Mouse (Mus musculus): ENCODE results near the gene Dlgap1. TPM values are rescaled to one million over a fixed set of nuclear protein-coding genes. Genes with fewer than 3 reads are reported as not detected.

The Dlgap1 gene
- polyA plus RNA-seq, 1 experiment from 2014 or later = 12.3 TPM

DNA sequence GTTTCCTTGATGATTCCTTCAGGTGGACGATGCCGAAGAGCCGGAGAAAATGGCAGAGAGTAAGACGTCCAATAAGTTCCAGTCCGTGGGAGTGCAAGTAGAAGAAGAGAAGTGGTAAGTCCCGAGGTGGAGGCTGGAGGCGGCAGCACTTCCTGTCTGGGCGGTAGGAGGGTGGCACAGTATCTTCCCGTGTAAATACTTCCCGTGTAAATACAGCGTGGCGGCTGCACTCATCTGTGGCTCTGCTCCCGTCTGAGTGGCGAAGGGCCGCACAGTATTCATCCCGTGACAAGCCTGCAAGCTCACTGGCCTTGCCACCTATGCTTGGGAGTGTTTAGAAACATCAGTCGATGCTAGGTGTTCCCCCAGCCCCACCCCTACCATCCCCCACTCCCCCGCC is 797.1 kb downstream of the Dlgap1 start:
- no peak overlapping the region for H3K4me3 ChIP-seq
- no peak overlapping the region for H3K9ac ChIP-seq
- no peaks in the 10 kb centered on the region for H3K27me3 ChIP-seq (replicated peaks)
- H3K4me1 ChIP-seq = no peaks in the 10 kb centered on the region
- H3K27ac ChIP-seq = no peak overlapping the region
- H3K9me3 ChIP-seq = 0 out of 2 replicates have a peak, but pooled peaks cover 4% of the 10 kb centered on the region
- ATAC-seq (ENCODE audit: low FRiP score, low read depth) = no peak
- H3K36me3 ChIP-seq = no peaks in the 10 kb centered on the region
- no peak overlapping the region for H3K4me2 ChIP-seq (replicated peaks)
- 94% methylated on average over 18 of the region's 18 CpGs for WGBS

- no peak overlapping the region for H3K4me2 ChIP-seq (replicated peaks)
- no peak overlapping the region for H3K9ac ChIP-seq
- H3K27ac ChIP-seq = no peak overlapping the region
- no peak overlapping the region for H3K4me3 ChIP-seq
- ATAC-seq (ENCODE audit: low FRiP score, low read depth) = no peak
- H3K4me1 ChIP-seq = peaks cover 11% of the 10 kb centered on the region
- H3K36me3 ChIP-seq = no peaks in the 10 kb centered on the region
- 4% methylated on average over 10 of the region's 10 CpGs for WGBS
- no peaks in the 10 kb centered on the region for H3K27me3 ChIP-seq (replicated peaks)
- H3K9me3 ChIP-seq = 0 out of 2 replicates have a peak, but pooled peaks cover 4% of the 10 kb centered on the region
Measured at GRCm38 (mm10) chr17:70772120-70772899, 803.4 kb downstream of the Dlgap1 start.

DNA sequence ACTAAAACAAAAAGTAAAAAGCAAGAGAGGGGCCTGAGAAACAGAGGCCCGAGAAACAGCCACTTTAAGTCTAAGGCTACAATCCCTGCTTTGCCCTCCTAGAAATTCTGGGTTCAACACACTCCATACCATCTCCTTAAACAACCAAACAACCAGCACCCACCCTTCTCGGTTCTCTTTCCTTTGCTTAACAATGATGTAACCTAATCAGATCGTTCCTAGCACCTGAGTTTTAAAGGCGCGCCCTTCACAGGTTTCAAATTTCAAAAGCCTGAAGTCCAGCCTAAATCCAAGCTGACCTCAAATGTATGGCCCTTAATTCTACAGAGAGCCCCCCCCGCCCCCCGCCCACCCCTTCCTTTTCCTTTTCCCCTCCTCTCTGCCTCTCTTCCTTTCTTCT is 810.9 kb downstream of the Dlgap1 start:
- 18% methylated on average over 7 of the region's 7 CpGs for WGBS

GRCm38 (mm10) chr17:70780726-70781689 is 812.1 kb downstream of the Dlgap1 start:
- H3K4me1 ChIP-seq = no peaks in the 10 kb centered on the region; the same call in 1 of the 2 replicates
- H3K4me3 ChIP-seq = no peak overlapping the region
- H3K4me2 ChIP-seq (replicated peaks) = no peak overlapping the region
- 33% methylated on average over 17 of the region's 18 CpGs for WGBS
- no peak overlapping the region for H3K9ac ChIP-seq
- H3K27me3 ChIP-seq (replicated peaks) = no peaks in the 10 kb centered on the region
- ATAC-seq (ENCODE audit: low FRiP score, low read depth) = peak; percentile 65; the same call in 1 of the 2 replicates
- H3K9me3 ChIP-seq = no peaks in the 10 kb centered on the region
- H3K36me3 ChIP-seq = no peaks in the 10 kb centered on the region
- no peak overlapping the region for H3K27ac ChIP-seq

More for the DNA sequence above, 810.9 kb downstream of the Dlgap1 start:
- no peak overlapping the region for H3K9ac ChIP-seq
- H3K9me3 ChIP-seq = no peaks in the 10 kb centered on the region
- H3K4me3 ChIP-seq = no peak overlapping the region
- H3K4me2 ChIP-seq (replicated peaks) = no peak overlapping the region
- H3K36me3 ChIP-seq = no peaks in the 10 kb centered on the region
- H3K4me1 ChIP-seq = no peaks in the 10 kb centered on the region; the same call in 1 of the 2 replicates
- no peaks in the 10 kb centered on the region for H3K27me3 ChIP-seq (replicated peaks)
- no peak overlapping the region for H3K27ac ChIP-seq
- ATAC-seq (ENCODE audit: low FRiP score, low read depth) = no peak

- 91% methylated on average over 3 of the region's 3 CpGs for WGBS
- H3K4me2 ChIP-seq (replicated peaks) = no peak overlapping the region
- no peak overlapping the region for H3K27ac ChIP-seq
- no peaks in the 10 kb centered on the region for H3K9me3 ChIP-seq
- no peaks in the 10 kb centered on the region for H3K27me3 ChIP-seq (replicated peaks)
- H3K4me1 ChIP-seq = no peaks in the 10 kb centered on the region; the same call in 1 of the 2 replicates
- ATAC-seq (ENCODE audit: low FRiP score, low read depth) = no peak
- H3K36me3 ChIP-seq = no peaks in the 10 kb centered on the region
- H3K9ac ChIP-seq = no peak overlapping the region
- H3K4me3 ChIP-seq = no peak overlapping the region
Measured at GRCm38 (mm10) chr17:70783273-70783672, 814.4 kb downstream of the Dlgap1 start.

DNA sequence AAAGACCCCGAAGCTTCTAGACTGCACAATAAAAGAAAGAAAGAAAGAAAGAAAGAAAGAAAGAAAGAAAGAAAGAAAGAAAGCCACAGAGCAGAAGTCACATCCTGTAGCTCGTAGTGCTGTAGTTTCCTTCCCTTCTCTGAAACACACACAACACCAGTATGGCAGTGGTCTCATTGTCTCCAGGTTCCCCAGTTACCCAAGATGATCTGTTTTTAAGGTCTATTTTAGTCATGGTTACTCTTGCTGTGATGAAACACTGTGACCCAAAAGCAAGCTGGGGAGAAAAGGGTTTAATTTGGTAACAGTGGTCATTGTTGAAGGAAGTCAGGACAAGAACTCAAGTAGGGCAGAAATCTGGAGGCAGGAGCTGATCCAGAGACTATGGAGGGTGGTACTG is 818.5 kb downstream of the Dlgap1 start:
- no peak for ATAC-seq (ENCODE audit: low FRiP score, low read depth)
- 90% methylated on average over 2 of the region's 2 CpGs for WGBS

DNA sequence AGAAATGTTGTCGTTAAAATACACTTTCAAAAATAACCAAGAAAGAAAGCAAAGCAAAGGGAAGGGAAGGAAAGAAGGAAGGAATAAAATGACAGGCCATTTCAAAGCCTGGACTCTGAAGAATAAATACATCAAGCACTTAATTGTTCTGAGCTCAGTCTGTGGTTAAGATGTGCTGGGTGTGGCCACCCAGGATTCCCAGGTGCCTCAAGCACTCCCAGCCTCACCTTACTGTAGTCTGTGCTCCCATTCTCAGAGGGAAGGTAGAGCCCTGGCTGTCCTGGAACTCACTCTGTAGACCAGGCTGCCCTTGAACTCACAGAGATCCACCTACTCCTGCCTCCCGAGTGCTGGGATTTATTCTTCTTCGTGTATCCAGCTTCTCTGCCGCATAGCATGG is 821.9 kb downstream of the Dlgap1 start:
- Histone ChIP-seq H3K36me3 (no peaks in the 10 kb centered on the region), H3K9ac (no peak overlapping the region), H3K9me3 (no peaks in the 10 kb centered on the region), H3K27me3 (replicated peaks) (no peaks in the 10 kb centered on the region), H3K4me3 (no peak overlapping the region), H3K4me1 (peaks cover 10% of the 10 kb centered on the region), H3K27ac (no peak overlapping the region), H3K4me2 (replicated peaks) (no peak overlapping the region)
- WGBS = 91% methylated on average over 4 of the region's 4 CpGs
- no peak for ATAC-seq (ENCODE audit: low FRiP score, low read depth)

More for the DNA sequence above, 818.5 kb downstream of the Dlgap1 start:
- no peaks in the 10 kb centered on the region for H3K27me3 ChIP-seq (replicated peaks)
- H3K27ac ChIP-seq = no peak overlapping the region
- no peaks in the 10 kb centered on the region for H3K4me1 ChIP-seq
- H3K9ac ChIP-seq = no peak overlapping the region
- no peak overlapping the region for H3K4me3 ChIP-seq
- no peak overlapping the region for H3K4me2 ChIP-seq (replicated peaks)
- H3K36me3 ChIP-seq = no peaks in the 10 kb centered on the region
- no peaks in the 10 kb centered on the region for H3K9me3 ChIP-seq

- no peak for ATAC-seq (ENCODE audit: low FRiP score, low read depth)
- Histone ChIP-seq H3K4me3 (no peak overlapping the region), H3K9ac (no peak overlapping the region), H3K4me2 (replicated peaks) (no peak overlapping the region), H3K27ac (no peak overlapping the region), H3K27me3 (replicated peaks) (no peaks in the 10 kb centered on the region), H3K4me1 (peaks cover 10% of the 10 kb centered on the region), H3K36me3 (no peaks in the 10 kb centered on the region), H3K9me3 (no peaks in the 10 kb centered on the region)
- WGBS = 83% methylated on average over 9 of the region's 9 CpGs
Measured at GRCm38 (mm10) chr17:70791596-70792275, 822.9 kb downstream of the Dlgap1 start.

- Histone ChIP-seq H3K36me3 (no peaks in the 10 kb centered on the region), H3K27me3 (replicated peaks) (no peaks in the 10 kb centered on the region), H3K9me3 (no peaks in the 10 kb centered on the region), H3K9ac (no peak overlapping the region), H3K4me1 (peaks cover 10% of the 10 kb centered on the region), H3K27ac (no peak overlapping the region; the same call in 1 of the 2 replicates), H3K4me3 (no peak overlapping the region), H3K4me2 (replicated peaks) (peak overlapping the region; percentile 5)
- WGBS = 13% methylated on average over 7 of the region's 7 CpGs
- peak; percentile 75 for ATAC-seq (ENCODE audit: low FRiP score, low read depth)
Measured at GRCm38 (mm10) chr17:70794291-70794690, 825.4 kb downstream of the Dlgap1 start.

GRCm38 (mm10) chr17:70794722-70795121 is 825.8 kb downstream of the Dlgap1 start:
- Histone ChIP-seq H3K27me3 (replicated peaks) (no peaks in the 10 kb centered on the region), H3K9ac (no peak overlapping the region), H3K4me1 (peaks cover 10% of the 10 kb centered on the region), H3K4me2 (replicated peaks) (peak overlapping the region; percentile 5), H3K9me3 (no peaks in the 10 kb centered on the region), H3K27ac (no peak overlapping the region; the same call in 1 of the 2 replicates), H3K36me3 (no peaks in the 10 kb centered on the region), H3K4me3 (no peak overlapping the region)
- ATAC-seq (ENCODE audit: low FRiP score, low read depth) = peak; percentile 46; the same call in 1 of the 2 replicates
- 61% methylated on average over 6 of the region's 6 CpGs for WGBS

DNA sequence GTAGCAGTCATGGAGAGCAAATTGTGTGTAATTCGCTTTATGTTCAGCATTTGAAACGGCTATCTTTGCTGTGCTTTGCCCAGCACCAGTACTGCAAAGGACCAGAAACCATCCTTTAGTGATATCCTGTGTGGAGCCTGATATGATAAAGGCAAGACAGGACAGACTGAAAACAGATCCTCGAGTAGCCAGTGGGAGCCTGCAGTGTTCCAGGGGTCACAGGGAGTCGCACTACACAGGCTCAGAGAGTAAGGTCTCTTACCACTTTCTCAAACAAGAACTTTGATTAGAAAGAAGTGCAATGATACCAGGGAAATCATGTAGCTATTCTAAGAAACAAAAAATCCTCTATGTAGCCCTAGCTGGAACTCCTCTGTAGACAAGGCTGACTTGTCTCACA is 826.3 kb downstream of the Dlgap1 start:
- Histone ChIP-seq H3K36me3 (no peaks in the 10 kb centered on the region), H3K27me3 (replicated peaks) (no peaks in the 10 kb centered on the region), H3K27ac (no peak overlapping the region), H3K4me1 (peaks cover 10% of the 10 kb centered on the region), H3K9me3 (no peaks in the 10 kb centered on the region), H3K4me3 (no peak overlapping the region), H3K4me2 (replicated peaks) (no peak overlapping the region), H3K9ac (no peak overlapping the region)
- ATAC-seq (ENCODE audit: low FRiP score, low read depth) = no peak
- 77% methylated on average over 4 of the region's 4 CpGs for WGBS

Data from neural tube, embryonic 12.5 days (tissue).